Mouse (Mus musculus) intestine, postnatal 0 days (tissue): ENCODE measurements around the gene Mnd1. TPM values are rescaled to one million over a fixed set of nuclear protein-coding genes. Genes with fewer than 3 reads are reported as not detected.

ENCODE experiments used
- ATAC-seq: fragments of 200-750 bp; cut with Nextera tagmentation; 2 replicates; pipeline ENCODE4 v1.8.0; 2017; ENCODE audit warnings: mild to moderate bottlenecking, moderate TSS enrichment, moderate library complexity
- H3K27ac ChIP-seq: fragments of 300-500 bp; sonication (generic); 2 replicates; pipeline ENCODE4 v1.5.1; 2014; ENCODE audit warnings: mild to moderate bottlenecking, low read depth, low read length, moderate library complexity
- H3K27me3 ChIP-seq: fragments of 300-500 bp; sonication (generic); replicated peaks from 2 replicates; pipeline ENCODE4 v1.6.1; 2014; ENCODE audit warnings: low read length, mixed read lengths; ENCODE audit not compliant: control insufficient read depth, insufficient read depth
- H3K36me3 ChIP-seq: fragments of 300-500 bp; sonication (generic); 2 replicates; pipeline ENCODE4 v1.6.1; 2014; ENCODE audit warnings: mild to moderate bottlenecking, moderate library complexity; ENCODE audit not compliant: control insufficient read depth, insufficient read depth
- H3K4me1 ChIP-seq: fragments of 300-500 bp; sonication (generic); replicated peaks from 2 replicates; pipeline ENCODE4 v1.6.1; 2014; ENCODE audit warnings: antibody characterized with exemption, low read length, mixed read lengths; ENCODE audit not compliant: control insufficient read depth, insufficient read depth
- H3K4me2 ChIP-seq: fragments of 300-500 bp; sonication (generic); replicated peaks from 2 replicates; pipeline ENCODE4 v1.6.1; 2014; ENCODE audit warnings: low read depth, mild to moderate bottlenecking, moderate library complexity
- H3K4me3 ChIP-seq: fragments of 300-500 bp; sonication (generic); 2 replicates; pipeline ENCODE4 v1.5.1; 2014; ENCODE audit warnings: low read depth, low read length
- H3K9ac ChIP-seq: fragments of 300-500 bp; sonication (generic); 2 replicates; pipeline ENCODE4 v1.6.1; 2014; ENCODE audit warnings: mild to moderate bottlenecking, low read depth, low read length
- H3K9me3 ChIP-seq: fragments of 300-500 bp; sonication (generic); 2 replicates; pipeline ENCODE4 v1.6.1; 2016; ENCODE audit warnings: mixed run types; ENCODE audit not compliant: control insufficient read depth
- CTCF ChIP-seq: sonication (generic); IDR thresholded peaks from 2 replicates; pipeline ENCODE4 v1.5.1; 2016; ENCODE audit warnings: low read depth, mild to moderate bottlenecking, control low read depth, antibody characterized with exemption, moderate library complexity
- WGBS: fragments of 180-500 bp; shearing (Covaris S2); extraction: QIAGEN DNeasy Blood & Tissue Kit; methylation state at CpG from one replicate; pipeline ENCODE4 v1.1.7; 2014; 5-methylcytosine and 5-hydroxymethylcytosine counted together
- polyA plus RNA-seq: library from polyadenylated mRNA; unstranded; fragments of >200 nt; fragmentation: Nextera tagmentation; extraction: Ambion mirVana; gene quantifications from 2 replicates; pipeline ENCODE4 v1.2.1, GENCODE M21; 2015

Mnd1 gene
- polyA plus RNA-seq, 1 experiment from 2014 or later: 6.5 TPM

GRCm38 (mm10) chr3:84118718-84119117 is 36.9 kb downstream of the Mnd1 start:
- no peak for TF ChIP-seq CTCF
- Histone ChIP-seq H3K4me2 (no peak overlapping the region), H3K27me3 (no peaks in the 10 kb centered on the region), H3K9ac (no peak overlapping the region), H3K36me3 (no peaks in the 10 kb centered on the region), H3K27ac (no peak overlapping the region), H3K4me3 (no peak overlapping the region), H3K4me1 (no peaks in the 10 kb centered on the region), H3K9me3 (no peaks in the 10 kb centered on the region)
- ATAC-seq: no peak
- WGBS: 70% methylated on average over 7 of the region's 7 CpGs

GRCm38 (mm10) chr3:84118178-84118577 is 37.4 kb downstream of the Mnd1 start:
- no peak for ATAC-seq
- Histone ChIP-seq H3K36me3 (no peaks in the 10 kb centered on the region), H3K4me3 (no peak overlapping the region), H3K9me3 (no peaks in the 10 kb centered on the region), H3K27ac (no peak overlapping the region), H3K9ac (no peak overlapping the region), H3K4me1 (no peaks in the 10 kb centered on the region), H3K4me2 (no peak overlapping the region), H3K27me3 (no peaks in the 10 kb centered on the region)
- no peak for TF ChIP-seq CTCF
- 80% methylated on average over 7 of the region's 7 CpGs for WGBS

GRCm38 (mm10) chr3:84108614-84109013 is 47.0 kb downstream of the Mnd1 start:
- no peak overlapping the region for H3K27ac ChIP-seq
- no peaks in the 10 kb centered on the region for H3K9me3 ChIP-seq
- TF ChIP-seq CTCF: no peak
- ATAC-seq: no peak
- no peak overlapping the region for H3K4me2 ChIP-seq
- no peaks in the 10 kb centered on the region for H3K4me1 ChIP-seq
- H3K9ac ChIP-seq: no peak overlapping the region
- H3K27me3 ChIP-seq: no peaks in the 10 kb centered on the region
- H3K4me3 ChIP-seq: no peak overlapping the region
- WGBS: 84% methylated on average over 2 of the region's 2 CpGs
- no peaks in the 10 kb centered on the region for H3K36me3 ChIP-seq

GRCm38 (mm10) chr3:84106106-84106505 is 49.5 kb downstream of the Mnd1 start:
- H3K9me3 ChIP-seq: no peaks in the 10 kb centered on the region
- H3K4me1 ChIP-seq: no peaks in the 10 kb centered on the region
- no peak overlapping the region for H3K27ac ChIP-seq
- no peak overlapping the region for H3K4me3 ChIP-seq
- H3K27me3 ChIP-seq: no peaks in the 10 kb centered on the region
- no peak for TF ChIP-seq CTCF
- 60% methylated on average over 2 of the region's 2 CpGs for WGBS
- no peak overlapping the region for H3K4me2 ChIP-seq
- no peak for ATAC-seq
- H3K36me3 ChIP-seq: no peaks in the 10 kb centered on the region
- no peak overlapping the region for H3K9ac ChIP-seq

GRCm38 (mm10) chr3:84103536-84103935 is 52.0 kb downstream of the Mnd1 start:
- Histone ChIP-seq H3K4me1 (no peaks in the 10 kb centered on the region), H3K27ac (no peak overlapping the region), H3K4me2 (no peak overlapping the region), H3K9ac (no peak overlapping the region), H3K4me3 (no peak overlapping the region), H3K36me3 (no peaks in the 10 kb centered on the region), H3K9me3 (no peaks in the 10 kb centered on the region), H3K27me3 (no peaks in the 10 kb centered on the region)
- no peak for ATAC-seq
- no peak for TF ChIP-seq CTCF
- 67% methylated on average over 2 of the region's 2 CpGs for WGBS

GRCm38 (mm10) chr3:84092875-84093274 is 62.7 kb downstream of the Mnd1 start:
- no peaks in the 10 kb centered on the region; the same call in 1 of the 2 replicates for H3K4me1 ChIP-seq
- no peaks in the 10 kb centered on the region for H3K27me3 ChIP-seq
- no peaks in the 10 kb centered on the region for H3K9me3 ChIP-seq
- H3K4me2 ChIP-seq: no peak overlapping the region; the same call in 1 of the 2 replicates
- no peaks in the 10 kb centered on the region for H3K36me3 ChIP-seq
- 47% methylated on average over 2 of the region's 2 CpGs for WGBS
- TF ChIP-seq CTCF: no peak
- peak; percentile 99 for ATAC-seq
- no peak overlapping the region; the same call in 1 of the 2 replicates for H3K27ac ChIP-seq
- no peak overlapping the region for H3K4me3 ChIP-seq
- no peak overlapping the region for H3K9ac ChIP-seq

- no peaks in the 10 kb centered on the region; the same call in 1 of the 2 replicates for H3K4me1 ChIP-seq
- no peak overlapping the region for H3K9ac ChIP-seq
- no peaks in the 10 kb centered on the region for H3K27me3 ChIP-seq
- ATAC-seq: no peak
- H3K4me2 ChIP-seq: no peak overlapping the region
- H3K4me3 ChIP-seq: no peak overlapping the region
- peak; percentile 64 for TF ChIP-seq CTCF
- no peaks in the 10 kb centered on the region for H3K9me3 ChIP-seq
- 39% methylated on average over 2 of the region's 2 CpGs for WGBS
- no peak overlapping the region for H3K27ac ChIP-seq
- H3K36me3 ChIP-seq: no peaks in the 10 kb centered on the region
Measured at GRCm38 (mm10) chr3:84090982-84091381, 64.6 kb downstream of the Mnd1 start.
